In the genomic region with DNA sequence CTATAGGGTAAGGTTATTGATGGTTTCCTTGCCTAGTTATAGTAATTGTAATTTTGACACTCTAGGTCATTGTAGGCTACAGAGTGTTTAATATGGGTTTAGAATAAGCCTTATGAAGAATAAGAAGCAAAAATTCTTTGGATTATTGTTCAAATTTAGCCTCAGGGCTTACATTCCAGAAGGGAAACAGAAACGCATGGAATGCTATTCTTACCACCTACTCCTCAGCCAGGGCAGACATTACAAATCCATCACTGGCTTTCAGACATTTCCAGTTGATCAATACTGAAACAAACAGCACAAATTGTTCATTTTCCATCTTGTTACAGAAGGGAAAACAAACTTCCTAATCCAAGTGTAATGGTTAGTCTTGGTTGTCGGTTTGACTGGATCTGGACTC, we compare ENCODE assay signal across 30 mouse cellular contexts.
"Had no signal": no experiment of that assay in that cellular context is flagged by ENCODE, and none has a peak within 500 bp of the region (broad histone marks: within the 10 kb centered on the region; RNA-seq: fewer than 3 reads in every experiment).

No protein-coding gene starts in this region.

- H3K27me3 ChIP-seq: limb, embryonic 13.5 days; limb, embryonic 15.5 days; liver, embryonic 13.5 days; liver, embryonic 15.5 days; lung, embryonic 15.5 days; midbrain, embryonic 12.5 days; midbrain, embryonic 13.5 days; midbrain, embryonic 15.5 days had no signal

- ATAC-seq: liver, postnatal 0 days; lung, postnatal 0 days; midbrain, embryonic 13.5 days; midbrain, embryonic 15.5 days; midbrain, embryonic 16.5 days had no signal

- DNase-seq: left cerebral cortex, postnatal 4 days; liver; liver, embryonic 13.5 days; liver, postnatal 0 days; lung, adult 18-20 months; lung, adult 2 months; lung, embryonic 14.5 days; lung, postnatal 10 days; lung, postnatal 14 days; lung, postnatal 36 days; lung, postnatal 4 days; midbrain, embryonic 14.5 days had no signal

- H3K4me3 ChIP-seq: limb, embryonic 10.5 days; limb, embryonic 12.5 days; limb, embryonic 13.5 days; limb, embryonic 15.5 days; liver, embryonic 13.5 days; liver, embryonic 15.5 days; lung, embryonic 15.5 days; megakaryocyte, embryonic 14.5 days; midbrain, embryonic 10.5 days; midbrain, embryonic 12.5 days; midbrain, embryonic 13.5 days; midbrain, embryonic 15.5 days; myocyte had no signal

- H3K9me3 ChIP-seq: limb, embryonic 10.5 days; limb, embryonic 12.5 days; limb, embryonic 13.5 days; limb, embryonic 15.5 days; liver, embryonic 13.5 days; liver, embryonic 15.5 days; lung, embryonic 15.5 days; midbrain, embryonic 10.5 days; midbrain, embryonic 12.5 days; midbrain, embryonic 13.5 days; midbrain, embryonic 15.5 days had no signal

- H3K27ac ChIP-seq: limb, embryonic 10.5 days; limb, embryonic 12.5 days; limb, embryonic 13.5 days; limb, embryonic 15.5 days; liver, embryonic 13.5 days; liver, embryonic 14.5 days; liver, embryonic 15.5 days; lung, embryonic 15.5 days; macrophage; midbrain, embryonic 10.5 days; midbrain, embryonic 12.5 days; midbrain, embryonic 13.5 days; midbrain, embryonic 15.5 days had no signal

- H3K4me2 ChIP-seq: limb, embryonic 12.5 days; limb, embryonic 13.5 days; limb, embryonic 15.5 days; liver, embryonic 11.5 days; liver, embryonic 13.5 days; liver, embryonic 15.5 days; lung, embryonic 14.5 days; lung, embryonic 15.5 days; midbrain, embryonic 11.5 days; midbrain, embryonic 12.5 days; midbrain, embryonic 13.5 days; midbrain, embryonic 15.5 days had no signal

- H3K9ac ChIP-seq: limb, embryonic 12.5 days; limb, embryonic 13.5 days; limb, embryonic 15.5 days; liver, embryonic 13.5 days; liver, embryonic 14.5 days; liver, embryonic 15.5 days; liver, postnatal 0 days; lung, embryonic 14.5 days; lung, embryonic 15.5 days; midbrain, embryonic 12.5 days; midbrain, embryonic 13.5 days; midbrain, embryonic 15.5 days had no signal

- H3K4me1 ChIP-seq: liver, embryonic 15.5 days; midbrain, embryonic 15.5 days had no signal

- H3K36me3 ChIP-seq: limb, embryonic 10.5 days; limb, embryonic 12.5 days; limb, embryonic 13.5 days; limb, embryonic 15.5 days; liver, embryonic 13.5 days; liver, embryonic 15.5 days; lung, embryonic 15.5 days; midbrain, embryonic 10.5 days; midbrain, embryonic 12.5 days; midbrain, embryonic 13.5 days; midbrain, embryonic 15.5 days had no signal
